Mouse (Mus musculus) cortical plate, adult 2 months (tissue): ENCODE results near the gene Cnp.

Source experiments
- CTCF ChIP-seq: fragments of 200-500 bp; IDR thresholded peaks from 2 replicates; pipeline ENCODE4 v1.5.1; 2011; ENCODE audit warnings: mild to moderate bottlenecking, control low read depth, low read length; ENCODE audit not compliant: insufficient read depth; ENCODE audit errors: extremely low read depth
- POLR2A ChIP-seq: fragments of 200-500 bp; IDR thresholded peaks from 2 replicates; pipeline ENCODE4 v1.6.1; 2011; ENCODE audit warnings: mild to moderate bottlenecking, low read length, control low read depth; ENCODE audit not compliant: insufficient read depth; ENCODE audit errors: extremely low read depth

- TF ChIP-seq POLR2A = no peak
- TF ChIP-seq CTCF = no peak
These were observed 34.8 kb downstream of the Cnp start for GRCm38 (mm10) chr11:100609355-100609996.
